Mouse (Mus musculus): ENCODE measurements around the gene Hace1.

The Hace1 gene

DNA sequence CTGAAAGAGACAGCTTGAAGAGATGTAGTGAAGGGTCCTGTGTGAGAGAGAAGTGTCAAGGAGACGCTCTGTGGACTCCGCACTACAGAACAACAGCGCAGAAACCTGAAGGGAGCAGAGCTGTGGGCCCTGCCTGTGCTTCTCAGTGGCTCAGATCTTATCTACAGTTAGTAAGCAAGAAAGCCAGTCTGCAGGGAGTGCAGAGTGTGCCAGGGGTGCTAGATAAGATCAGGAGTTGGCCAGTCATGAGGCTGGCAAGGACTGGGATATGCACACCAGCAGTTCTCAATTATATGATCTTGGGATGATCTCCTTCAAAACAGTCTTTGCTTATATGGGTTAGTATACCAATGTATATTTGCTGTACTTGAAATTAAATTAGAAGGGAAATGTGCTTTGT, 121.3 kb downstream of the Hace1 start:
- peak; percentile 36 for DNase-seq (ENCODE audit: extremely low read depth, low read depth, low spot score)

DNA sequence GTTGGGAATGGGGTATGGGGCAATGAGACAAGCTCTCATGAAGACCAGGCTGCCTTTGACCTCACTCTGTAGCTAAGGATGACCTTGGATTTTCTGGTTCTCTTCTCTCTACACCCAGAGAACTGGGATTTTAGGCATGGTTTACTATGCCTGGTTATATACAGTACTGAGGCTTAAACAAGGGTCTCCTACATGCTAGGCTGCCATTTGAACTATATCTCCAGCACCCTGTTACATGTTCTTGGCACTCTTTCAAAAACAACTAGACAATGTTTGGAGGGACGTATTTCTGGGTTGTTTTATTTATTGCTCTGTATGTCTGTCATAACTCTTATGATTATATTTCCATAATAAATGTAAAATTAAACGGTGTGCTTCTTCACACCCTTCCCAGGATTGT, 129.2 kb downstream of the Hace1 start:
- no peak for DNase-seq (ENCODE audit: extremely low read depth, low read depth, low spot score)

DNA sequence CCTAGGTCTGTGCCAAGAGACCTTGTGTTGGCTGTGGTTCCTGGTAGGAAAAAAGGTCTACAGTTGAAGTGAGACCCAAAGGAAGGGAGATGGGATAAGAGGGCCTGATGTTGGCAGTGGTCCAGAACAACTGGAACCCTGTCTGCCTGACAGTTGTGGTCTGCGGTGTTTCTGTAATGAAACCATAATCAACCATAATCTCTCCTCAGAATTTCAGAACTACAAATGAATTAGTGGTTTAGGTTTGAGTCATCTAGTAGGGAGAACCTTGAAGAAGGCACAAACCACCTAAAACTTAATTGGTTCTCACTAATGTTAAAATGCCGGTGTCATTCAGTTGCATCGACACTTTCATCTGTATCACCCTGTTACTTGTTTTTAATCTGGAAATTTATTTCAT, 133.2 kb downstream of the Hace1 start:
- DNase-seq (ENCODE audit: extremely low read depth, low read depth, low spot score), result no peak

DNA sequence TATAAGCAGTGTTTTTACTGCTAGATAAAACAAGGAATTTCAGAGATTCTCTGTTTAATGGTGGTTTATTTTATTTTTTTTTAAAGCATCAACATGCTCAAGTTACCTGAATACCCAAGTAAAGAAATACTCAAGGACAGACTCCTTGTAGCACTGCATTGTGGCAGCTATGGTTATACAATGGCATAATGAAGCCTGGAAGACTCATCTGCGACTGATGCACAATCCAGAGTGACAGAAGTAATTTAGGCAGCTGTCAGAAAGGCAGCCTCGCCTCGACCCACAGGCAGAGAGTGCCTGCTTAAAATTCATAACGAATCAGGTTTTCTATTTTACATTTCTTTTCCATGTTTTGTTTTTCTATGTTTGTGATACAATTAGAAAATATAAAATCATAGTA, 133.7 kb downstream of the Hace1 start:
- no peak for DNase-seq (ENCODE audit: extremely low read depth, low read depth, low spot score)
